Mouse (Mus musculus) heart, adult 2 months (tissue): Measurements from ENCODE around the gene Pakap. TPM values are rescaled to one million over a fixed set of nuclear protein-coding genes. Genes with fewer than 3 reads are reported as not detected.
A peak's percentile ranks its signal among the peaks of the same experiment; 100 is the strongest.

ENCODE experiments used
- DNase-seq, 2 experiments: peaks; one replicate each; pipeline ENCODE4 v3.0.0; 2021
- H3K27ac ChIP-seq: fragments of 200-600 bp; 2 replicates; pipeline ENCODE4 v1.8.1; 2022
- H3K27me3 ChIP-seq: fragments of 200-500 bp; 2 replicates; pipeline ENCODE4 v1.6.1; 2012; ENCODE audit warnings: mild to moderate bottlenecking, low read length, inconsistent platforms, mixed read lengths; ENCODE audit not compliant: control insufficient read depth, insufficient read depth
- H3K36me3 ChIP-seq: fragments of 200-500 bp; 2 replicates; pipeline ENCODE4 v1.6.1; 2012; ENCODE audit warnings: low read length, inconsistent platforms; ENCODE audit not compliant: control insufficient read depth, insufficient read depth
- H3K4me1 ChIP-seq: fragments of 200-500 bp; 2 replicates; pipeline ENCODE4 v1.6.1; 2011; ENCODE audit warnings: low read length; ENCODE audit not compliant: control insufficient read depth, insufficient read depth
- H3K4me3 ChIP-seq: fragments of 200-600 bp; 2 replicates; pipeline ENCODE4 v1.8.1; 2022
- H3K79me2 ChIP-seq: fragments of 200-500 bp; replicated peaks from 2 replicates; pipeline ENCODE4 v1.6.1; 2012; ENCODE audit warnings: mild to moderate bottlenecking, inconsistent platforms, low read length, moderate library complexity, mixed read lengths; ENCODE audit not compliant: control insufficient read depth, insufficient read depth
- H3K9ac ChIP-seq: fragments of 200-500 bp; 2 replicates; pipeline ENCODE4 v1.6.1; 2012; ENCODE audit warnings: low read depth, mild to moderate bottlenecking, control low read depth, inconsistent platforms, low read length, mixed read lengths
- CTCF ChIP-seq: fragments of 200-600 bp; IDR thresholded peaks from 2 replicates; pipeline ENCODE4 v1.8.1; 2022; ENCODE audit warnings: antibody characterized with exemption, mild to moderate bottlenecking, moderate library complexity
- EP300 ChIP-seq: fragments of 200-500 bp; IDR thresholded peaks from 2 replicates; pipeline ENCODE4 v1.6.1; 2011; ENCODE audit warnings: low read depth, low read length, control low read depth; ENCODE audit not compliant: insufficient read depth
- POLR2A ChIP-seq: fragments of 200-500 bp; IDR thresholded peaks from 2 replicates; pipeline ENCODE4 v1.6.1; 2011; ENCODE audit warnings: mild to moderate bottlenecking, low read depth, low read length, control low read depth; ENCODE audit not compliant: insufficient read depth
- WGBS: fragments of 180-500 bp; shearing (Covaris S2); methylation state at CpG from one replicate; pipeline ENCODE4 v1.1.7; 2018; 5-methylcytosine and 5-hydroxymethylcytosine counted together
- intact Hi-C: fragments of 180-260 bp; cut with DNase I; formaldehyde crosslinking; loops from one replicate; pipeline ENCODE4 v1.15.1; 2025
- polyA plus RNA-seq: library from polyadenylated mRNA; depleted of rRNA; stranded (reverse); fragments of >200 nt; gene quantifications from 2 replicates; pipeline ENCODE4 v1.2.3, GENCODE M21; 2012
- total RNA-seq, 2 experiments: library from RNA; stranded (reverse); gene quantifications; 2 replicates each; pipeline ENCODE4 v1.2.3; 2021

The Pakap gene
- total and polyA plus RNA-seq, 3 experiments = 3.3 to 35.2 (median 33.7) TPM

DNA sequence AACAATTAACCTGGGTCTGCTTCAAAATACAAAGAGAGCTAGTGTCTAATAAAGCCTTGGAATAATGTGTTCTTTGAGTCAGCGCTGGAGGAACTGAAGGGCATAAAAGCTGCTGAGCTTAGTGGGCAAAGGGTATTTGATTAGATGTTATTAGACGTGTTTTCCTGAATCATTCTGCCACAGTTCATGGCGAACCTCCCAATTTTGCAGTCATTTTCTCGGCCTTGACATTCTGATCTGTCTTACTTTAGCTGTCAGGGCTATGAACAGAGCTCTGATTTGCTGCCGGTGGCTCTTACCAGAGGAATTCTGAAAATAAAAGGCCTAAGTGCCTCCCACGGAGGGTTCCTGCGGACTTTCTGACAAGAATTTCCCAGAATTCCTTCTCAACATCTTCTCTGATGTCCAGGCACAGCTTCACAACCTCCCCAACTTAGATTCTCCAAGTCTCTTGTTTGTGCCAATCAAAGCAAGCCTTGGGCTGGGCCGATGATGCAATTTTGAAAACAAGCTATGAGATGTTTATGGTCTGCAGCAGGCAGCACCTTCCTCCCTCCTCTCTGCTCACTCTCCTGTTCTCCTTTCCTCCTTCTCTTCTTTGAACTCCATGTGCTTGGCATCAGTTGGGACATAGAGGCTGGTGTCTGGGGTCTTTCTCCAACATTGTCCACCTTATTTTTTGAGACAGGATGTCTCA is 171.0 kb downstream of the Pakap start:
- DNase-seq = no peak
- H3K9ac ChIP-seq = no peak overlapping the region
- H3K36me3 ChIP-seq = no peaks in the 10 kb centered on the region
- no peak for TF ChIP-seq CTCF
- TF ChIP-seq POLR2A = no peak
- no peak for TF ChIP-seq EP300
- H3K27ac ChIP-seq = no peak overlapping the region
- intact Hi-C loops = no loop called here
- no peaks in the 10 kb centered on the region; the same call in 1 of the 2 replicates for H3K4me1 ChIP-seq
- H3K79me2 ChIP-seq = no peaks in the 10 kb centered on the region; the same call in 1 of the 2 replicates
- H3K4me3 ChIP-seq = no peak overlapping the region
- H3K27me3 ChIP-seq = no peaks in the 10 kb centered on the region; the same call in 1 of the 2 replicates
- WGBS = 74% methylated on average over 8 of the region's 8 CpGs

DNA sequence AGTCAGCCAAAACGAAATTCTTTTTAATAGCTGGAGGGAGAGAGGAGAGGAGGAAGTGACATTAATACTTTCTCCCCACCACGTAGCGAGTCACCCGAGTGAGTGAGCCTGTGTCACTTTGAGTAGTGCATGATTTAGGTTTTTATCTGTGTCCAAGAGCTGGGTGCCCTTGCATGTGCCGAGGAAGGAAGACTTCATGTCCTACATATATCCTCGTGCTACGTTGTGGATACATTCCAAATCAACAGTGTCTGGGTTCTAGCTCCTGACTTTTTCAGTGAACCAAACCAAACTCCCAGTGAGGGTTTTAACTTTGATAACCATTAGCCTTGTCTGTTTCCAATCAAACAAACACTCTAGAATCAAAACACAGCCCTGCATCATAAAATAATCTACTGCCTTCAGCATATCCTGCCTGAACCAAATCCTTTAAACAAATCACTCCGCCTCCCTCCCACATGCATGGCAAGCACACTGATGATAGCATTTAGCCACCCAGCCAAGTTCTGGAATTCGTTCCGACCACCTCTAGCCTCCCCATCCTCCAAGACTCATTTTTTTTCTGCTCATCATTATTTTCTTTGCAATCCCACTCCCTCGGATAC is 175.4 kb downstream of the Pakap start:
- no peaks in the 10 kb centered on the region for H3K36me3 ChIP-seq
- intact Hi-C loops = no loop called here

DNA sequence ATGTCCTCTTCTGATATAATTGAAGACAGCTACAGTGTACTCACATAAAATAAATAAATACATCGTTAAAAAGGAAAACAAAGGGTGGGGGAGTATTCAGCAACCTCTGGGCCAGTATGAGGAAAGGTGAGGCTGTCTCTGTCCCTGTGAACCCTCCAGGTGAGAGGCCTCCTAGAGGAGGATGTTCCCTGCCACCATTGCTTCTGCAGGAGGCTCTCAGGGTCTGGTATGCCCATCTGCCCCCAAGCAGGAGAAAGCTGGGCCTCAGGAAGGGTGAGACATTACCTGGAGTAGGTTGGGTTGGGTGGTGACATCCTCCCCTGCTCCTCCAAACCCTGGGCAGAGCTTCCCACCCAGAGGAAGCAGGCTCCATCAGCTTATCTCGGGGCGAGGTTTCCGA is 182.7 kb downstream of the Pakap start:
- peak in 1 of 2 experiments; percentile 32 for DNase-seq
- Histone ChIP-seq H3K36me3 (no peaks in the 10 kb centered on the region), H3K27ac (no peak overlapping the region)

More for the DNA sequence above, 175.4 kb downstream of the Pakap start:
- WGBS = 44% methylated on average over 11 of the region's 11 CpGs
- DNase-seq = no peak
- no peaks in the 10 kb centered on the region; the same call in 1 of the 2 replicates for H3K4me1 ChIP-seq
- H3K27me3 ChIP-seq = no peaks in the 10 kb centered on the region
- no peak overlapping the region for H3K4me3 ChIP-seq
- TF ChIP-seq POLR2A (no peak), CTCF (no peak), EP300 (no peak)
- no peak overlapping the region for H3K27ac ChIP-seq
- no peaks in the 10 kb centered on the region; the same call in 1 of the 2 replicates for H3K79me2 ChIP-seq
- H3K9ac ChIP-seq = no peak overlapping the region

DNA sequence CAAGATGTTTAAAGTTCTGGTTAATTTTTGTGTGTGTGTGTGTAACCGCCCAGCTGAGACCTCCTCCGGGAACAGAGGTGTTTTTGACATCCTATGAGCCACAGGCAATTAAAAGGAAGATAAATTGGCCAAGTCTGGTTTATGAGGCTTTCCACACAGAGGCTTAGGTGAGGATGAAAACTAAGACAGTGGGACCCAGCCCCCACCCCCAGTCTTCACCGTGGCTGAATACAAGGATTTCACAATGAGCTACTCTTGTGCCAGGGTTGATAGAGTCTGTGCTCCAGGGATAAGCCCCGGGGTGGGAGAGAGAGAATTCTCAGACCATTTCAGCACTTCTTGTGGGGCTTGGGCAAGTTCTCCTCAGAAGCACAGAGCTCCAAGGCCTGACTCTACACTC is 183.1 kb downstream of the Pakap start:
- H3K79me2 ChIP-seq = no peaks in the 10 kb centered on the region; the same call in 1 of the 2 replicates
- no peak for DNase-seq
- WGBS = 42% methylated on average over 4 of the region's 4 CpGs

More for the DNA sequence above, 182.7 kb downstream of the Pakap start:
- no peak overlapping the region for H3K9ac ChIP-seq
- no peak for TF ChIP-seq EP300
- no peak for TF ChIP-seq CTCF
- no peak for TF ChIP-seq POLR2A
- 52% methylated on average over 4 of the region's 4 CpGs for WGBS
- peaks cover 8% of the 10 kb centered on the region for H3K4me1 ChIP-seq
- H3K4me3 ChIP-seq = no peak overlapping the region
- no peaks in the 10 kb centered on the region; the same call in 1 of the 2 replicates for H3K79me2 ChIP-seq
- intact Hi-C loops = no loop called here
- no peaks in the 10 kb centered on the region for H3K27me3 ChIP-seq

DNA sequence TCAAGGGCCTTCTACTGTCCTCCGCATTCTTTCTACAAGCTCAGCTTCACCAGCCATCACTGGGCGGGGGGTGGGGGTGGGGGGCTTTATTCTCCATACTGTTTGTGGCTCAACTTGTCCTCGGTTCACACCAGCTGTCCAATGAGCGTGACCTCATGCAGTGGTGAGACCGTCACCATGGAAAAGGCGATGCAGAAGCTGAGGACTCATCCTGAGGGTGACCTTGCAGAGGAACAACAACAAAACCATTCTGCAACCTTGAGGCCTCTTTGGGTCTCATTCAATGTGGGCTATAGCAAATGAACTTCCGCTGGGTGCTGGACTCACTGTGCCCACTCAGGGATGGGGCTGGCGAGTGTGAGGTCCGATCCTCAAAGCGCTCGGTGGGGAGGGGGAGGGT is 183.6 kb downstream of the Pakap start:
- intact Hi-C loops = no loop called here
- Histone ChIP-seq H3K27me3 (no peaks in the 10 kb centered on the region), H3K79me2 (no peaks in the 10 kb centered on the region; the same call in 1 of the 2 replicates), H3K27ac (no peak overlapping the region), H3K9ac (no peak overlapping the region), H3K4me3 (no peak overlapping the region), H3K4me1 (peaks cover 9% of the 10 kb centered on the region), H3K36me3 (no peaks in the 10 kb centered on the region)
- TF ChIP-seq CTCF = no peak
- no peak for TF ChIP-seq POLR2A
- no peak for TF ChIP-seq EP300
- WGBS = 95% methylated on average over 11 of the region's 11 CpGs
- DNase-seq = no peak

More for the DNA sequence above, 183.1 kb downstream of the Pakap start:
- peaks cover 8% of the 10 kb centered on the region for H3K4me1 ChIP-seq
- no peaks in the 10 kb centered on the region for H3K36me3 ChIP-seq
- no peak overlapping the region for H3K9ac ChIP-seq
- intact Hi-C loops = no loop called here
- H3K27me3 ChIP-seq = no peaks in the 10 kb centered on the region
- TF ChIP-seq POLR2A = no peak
- no peak for TF ChIP-seq CTCF
- TF ChIP-seq EP300 = no peak
- no peak overlapping the region for H3K4me3 ChIP-seq
- H3K27ac ChIP-seq = no peak overlapping the region

DNA sequence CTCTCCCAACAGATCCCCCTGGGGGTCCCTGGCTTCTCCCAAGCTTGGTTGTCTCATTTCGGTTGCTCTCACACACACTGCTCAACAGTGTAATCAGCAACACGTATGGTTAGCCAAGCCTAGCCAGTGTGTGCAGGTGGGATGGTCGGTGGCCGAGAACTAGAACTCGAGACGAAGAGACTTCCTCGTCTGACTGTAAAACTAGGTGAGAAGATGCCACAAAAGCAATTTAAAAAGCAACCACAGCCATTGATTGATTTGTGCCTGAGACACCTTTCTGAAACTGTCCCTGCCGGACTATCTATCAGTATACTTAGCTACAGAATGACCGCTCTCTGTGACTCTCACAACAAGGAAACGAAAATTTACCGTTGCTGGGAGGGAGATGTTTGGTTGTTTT is 187.1 kb downstream of the Pakap start:
- DNase-seq = no peak
- Histone ChIP-seq H3K36me3 (no peaks in the 10 kb centered on the region), H3K4me1 (peaks cover 13% of the 10 kb centered on the region), H3K79me2 (no peaks in the 10 kb centered on the region), H3K4me3 (no peak overlapping the region), H3K9ac (no peak overlapping the region), H3K27ac (peak overlapping the region; percentile 68), H3K27me3 (no peaks in the 10 kb centered on the region)
- intact Hi-C loops = no loop called here
- 65% methylated on average over 11 of the region's 11 CpGs for WGBS
- TF ChIP-seq EP300 (no peak), POLR2A (no peak), CTCF (no peak)
